In genomic region chr10:80798150-80799006, GRCm38 (mm10) we compare ENCODE assay signal across 8 mouse cellular contexts. TPM values are rescaled to one million over a fixed set of nuclear protein-coding genes. Genes with fewer than 3 reads are reported as not detected.
DNase-seq lines count a peak whose midpoint lies in the region; ATAC-seq and TF ChIP-seq lines count a peak whose summit lies in the region.

TSS of gene Sf3a2 (plus strand) at chr10:80798198.
TSS of gene Plekhj1 (minus strand) at chr10:80798626.

- H3K36me3 ChIP-seq in hindbrain, embryonic 13.5 days = peaks cover 57% of the 10 kb centered on the region

- peak; percentile 87 for DNase-seq in Patski (ENCODE audit: low read depth, low spot score)
- peak; percentile 98 for DNase-seq in cerebellum, postnatal 14 days
- DNase-seq in frontal cortex, postnatal 14 days (ENCODE audit: low spot score in 2 of 2) = peak; percentile 92
- DNase-seq in layer of hippocampus, postnatal 25 days (ENCODE audit: extremely low spot score in 1 of 2, low spot score in 1 of 2) = peak; percentile 98
- DNase-seq in lung, postnatal 25 days (ENCODE audit: low spot score) = peak; percentile 96
- peak; percentile 98 for DNase-seq in retina, embryonic 14.5 days (ENCODE audit: low spot score)
- peak; percentile 99 for DNase-seq in thymus, postnatal 4 days

- H3K9ac ChIP-seq in hindbrain, embryonic 13.5 days = peak within 1 kb of the TSS; percentile 94

- CTCF ChIA-PET in Patski (lab: Charles Lee) = no interaction called here

- TF ChIP-seq CTCF in Patski (IDR thresholded peaks at IDR 0.05) = no peak

- no peaks in the 10 kb centered on the region for H3K27me3 ChIP-seq in Patski
- no peaks in the 10 kb centered on the region for H3K27me3 ChIP-seq in hindbrain, embryonic 13.5 days

- in situ Hi-C loops in Patski (cut with MboI; ENCODE audit: low pct_unique_long_range_greater_than_20kb) = loop anchor here (5.0 kb wide), 1 partner anchor 51 kb away; no protein-coding TSS in a partner anchor

- peak within 1 kb of the TSS; percentile 92 for H3K4me3 ChIP-seq in hindbrain, embryonic 13.5 days

- no peaks in the 10 kb centered on the region for H3K9me3 ChIP-seq in hindbrain, embryonic 13.5 days

- peak within 1 kb of the TSS; percentile 93 for H3K4me2 ChIP-seq in hindbrain, embryonic 13.5 days

- H3K27ac ChIP-seq in hindbrain, embryonic 13.5 days = peak within 1 kb of the TSS; percentile 97

- under 1% methylated on average over 104 of the region's 104 CpGs for WGBS in hindbrain, embryonic 13.5 days

- H3K4me1 ChIP-seq in hindbrain, embryonic 13.5 days (replicated peaks) = peaks cover 44% of the 10 kb centered on the region

- POLR2A ChIA-PET in Patski (lab: Charles Lee) = interaction anchor here (0.6 to 1.0 kb wide), 2 partner anchors 40 to 46 kb away, joined by 3 read pairs; no protein-coding TSS in a partner anchor

- ATAC-seq in Patski = peak; percentile 64
- ATAC-seq in hindbrain, embryonic 13.5 days (ENCODE audit: low FRiP score) = peak; percentile 91

RNA-seq across cellular contexts. Expression of gene Sf3a2, which starts in this region (rescaled TPM):
- polyA plus RNA-seq in Patski (2021) = 66.7 TPM
- 55.9 and 61.6 TPM in 2 replicates for polyA plus RNA-seq in hindbrain, embryonic 13.5 days (2015; fragmentation: Nextera tagmentation; extraction: Ambion mirVana)
- total RNA-seq in layer of hippocampus, postnatal 25 days (2021) = 10 to 100 TPM; 46.2 to 52.0 TPM

RNA-seq across cellular contexts. Expression of gene Plekhj1, which starts in this region (rescaled TPM):
- 77.0 TPM for polyA plus RNA-seq in Patski (2021)
- 128 and 132 TPM in 2 replicates for polyA plus RNA-seq in hindbrain, embryonic 13.5 days (2015; fragmentation: Nextera tagmentation; extraction: Ambion mirVana)
- total RNA-seq in layer of hippocampus, postnatal 25 days (2021) = 10 to 100 TPM; 63.6 to 71.6 TPM

Comparison
In these comparisons a context has a peak if more than half of its experiments do, and no peak if none do; other contexts are left out.
1. Peak in every context shown above with its lines: DNase-seq, ATAC-seq, H3K4me3 ChIP-seq and H3K27ac ChIP-seq.